Mouse (Mus musculus) lung, adult 2 months (tissue): Measurements from ENCODE around the gene Cdhr5.

Source experiments
- CTCF ChIP-seq: fragments of 200-500 bp; IDR thresholded peaks from 2 replicates; pipeline ENCODE4 v1.5.1; 2011; ENCODE audit warnings: mild to moderate bottlenecking, low read length, control low read depth; ENCODE audit not compliant: insufficient read depth
- POLR2A ChIP-seq: fragments of 200-500 bp; IDR thresholded peaks from 2 replicates; pipeline ENCODE4 v1.6.1; 2011; ENCODE audit warnings: low read depth, mild to moderate bottlenecking, control low read depth, low read length, borderline replicate concordance; ENCODE audit errors: extremely low read depth

DNA sequence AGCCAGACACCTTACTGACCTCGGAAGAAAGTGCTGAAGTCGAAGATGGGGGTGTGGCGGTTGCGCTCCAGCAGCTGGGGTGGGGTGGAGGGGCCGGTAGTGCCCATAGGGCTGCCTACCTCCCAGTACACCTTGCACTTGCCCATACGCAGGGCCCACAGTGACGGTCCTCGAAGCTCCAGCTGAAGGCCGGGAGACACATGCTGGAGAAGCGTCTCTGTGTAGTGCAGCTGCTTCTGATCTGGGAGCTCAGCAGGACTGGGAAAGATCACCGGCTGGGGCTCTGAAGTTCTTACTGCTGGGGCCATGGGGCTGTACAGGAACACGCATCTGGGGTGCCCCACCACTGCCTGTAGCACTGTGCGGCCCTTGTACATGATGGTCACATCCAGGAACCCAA, 12.9 kb downstream of the Cdhr5 start:
- TF ChIP-seq POLR2A (no peak), CTCF (no peak)
